Mouse (Mus musculus) gastrocnemius, adult 8-10 months (tissue): ENCODE data around the gene Allc. TPM values are rescaled to one million over a fixed set of nuclear protein-coding genes. Genes with fewer than 3 reads are reported as not detected.

ENCODE experiments used
- DNase-seq, 2 experiments: peaks; one replicate each; pipeline ENCODE4 v3.0.0; 2022; ENCODE audit warnings: low spot score in 2 of 2
- total RNA-seq, 4 experiments: library from RNA; stranded (reverse); gene quantifications; 2 replicates each; pipeline ENCODE4 v1.2.4; 2022

Allc gene
- total RNA-seq, 4 experiments from 2014 or later = not detected

DNA sequence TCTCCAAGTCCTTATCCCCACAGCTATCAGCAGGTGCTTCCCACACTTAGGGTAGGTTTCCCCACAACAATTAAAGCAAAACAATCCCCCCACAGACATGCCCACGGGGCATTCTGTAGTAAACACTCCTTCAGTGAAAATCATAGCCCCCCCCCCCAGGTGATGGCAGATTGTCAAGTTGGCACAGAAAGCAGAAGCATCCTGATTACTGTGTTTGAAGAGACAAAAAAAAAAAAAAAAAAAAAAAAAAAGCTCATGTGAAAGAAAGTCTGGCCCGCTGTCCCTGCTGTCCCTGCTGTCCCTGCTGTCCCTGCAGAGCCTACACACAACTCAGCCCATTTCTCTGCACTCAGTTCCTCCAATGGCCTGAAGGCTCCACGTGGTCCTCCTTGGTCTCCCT lies 1.7 kb upstream of the Allc start:
- no peak for DNase-seq

DNA sequence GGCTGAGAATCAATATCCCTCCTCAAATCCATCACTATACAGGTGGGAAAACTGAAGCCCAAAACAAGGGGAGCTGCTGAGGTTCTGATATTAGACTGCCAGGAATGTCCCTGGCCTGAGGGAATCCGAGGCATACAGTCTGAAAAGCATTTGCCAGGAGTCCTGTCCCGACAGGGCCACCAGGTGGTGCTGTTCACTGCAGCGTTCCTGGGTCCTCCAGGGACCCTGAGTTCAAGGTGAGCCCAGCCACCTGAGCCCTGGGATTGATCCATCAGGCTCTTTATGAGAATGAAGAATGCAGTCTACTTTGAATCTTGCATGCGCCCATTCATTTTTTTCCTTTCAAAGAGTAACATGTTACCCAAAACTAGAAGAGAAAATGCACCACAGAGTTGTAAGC lies 3.2 kb downstream of the Allc start:
- no peak for DNase-seq

DNA sequence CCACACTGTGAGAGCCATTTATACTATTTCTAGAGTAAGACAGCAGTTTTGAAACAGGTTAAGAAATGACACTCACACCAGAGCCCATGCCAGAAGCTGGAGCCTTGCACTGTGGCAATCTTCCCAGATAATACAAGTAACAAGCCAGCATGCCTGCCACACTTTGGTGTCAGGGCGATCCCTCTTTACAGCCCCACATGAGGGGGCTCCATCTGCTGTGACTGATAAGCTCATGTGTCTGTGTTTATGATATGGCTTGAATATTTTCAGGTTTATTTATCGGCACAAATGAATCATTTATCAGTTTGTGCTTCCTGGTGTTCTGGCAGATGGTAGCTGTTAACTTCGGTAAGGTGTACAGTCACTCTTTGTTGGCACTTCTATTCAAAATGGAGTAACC lies 4.2 kb downstream of the Allc start:
- no peak for DNase-seq

DNA sequence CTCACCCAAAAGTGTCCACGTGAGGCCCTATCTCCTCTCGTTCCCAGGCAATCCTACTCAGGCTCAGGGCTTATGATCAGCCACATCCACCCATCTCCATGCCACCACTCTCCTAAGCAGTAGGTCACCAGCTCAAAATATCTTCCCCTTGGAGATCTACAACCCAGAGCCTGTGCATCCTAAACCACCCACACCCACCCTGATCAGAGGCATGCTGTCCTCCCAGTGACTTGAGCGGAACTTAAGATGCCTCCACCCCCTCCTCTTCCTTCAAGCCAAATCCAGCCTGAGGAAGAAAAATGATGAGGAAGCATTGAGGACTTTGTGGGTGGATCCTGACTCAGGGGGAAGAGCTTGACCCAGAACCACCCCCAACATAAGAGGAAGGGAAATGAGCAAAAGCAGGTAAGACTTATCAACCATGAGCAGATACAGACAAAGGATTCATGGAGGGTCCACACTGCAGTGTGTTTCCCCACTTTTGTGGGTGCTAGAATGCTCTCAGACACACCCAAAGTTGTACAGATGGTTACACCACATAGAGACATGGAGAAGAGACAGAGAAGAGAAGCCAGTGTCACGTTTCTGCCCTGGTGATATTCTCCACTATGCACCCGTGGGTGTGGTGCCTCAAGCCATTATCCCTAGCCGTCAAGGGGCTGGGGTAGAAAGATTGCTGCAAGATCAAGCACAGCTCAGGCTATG lies 6.8 kb downstream of the Allc start:
- DNase-seq = no peak

DNA sequence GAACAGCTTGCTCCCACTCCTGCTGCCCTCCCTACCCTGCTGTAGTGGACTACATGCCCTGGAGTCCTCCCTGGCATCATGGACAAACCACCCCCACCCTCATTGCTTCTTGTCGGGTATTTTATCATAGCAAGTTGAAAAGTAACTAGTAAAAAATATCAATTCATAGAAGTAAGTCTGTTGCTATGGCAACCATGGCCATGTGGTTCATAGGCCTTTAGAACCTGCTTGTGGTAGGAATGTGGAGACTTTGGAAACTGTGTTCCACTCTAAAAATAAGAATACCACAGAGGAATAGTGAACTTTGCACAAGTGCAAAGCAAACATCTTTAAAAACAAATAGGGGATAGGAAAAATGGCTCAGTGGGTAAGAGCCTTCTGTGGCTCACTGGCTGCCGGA lies 10.1 kb downstream of the Allc start:
- no peak for DNase-seq

- no peak for DNase-seq
Observed at GRCm38 (mm10) chr12:28552299-28552698, 30.0 kb downstream of the Allc start, which contains the start of gene Dcdc2c. Gene Dcdc2c (minus strand): TSS chr12:28552399.

GRCm38 (mm10) chr12:28551775-28552174 lies 30.5 kb downstream of the Allc start:
- DNase-seq = no peak

- no peak for DNase-seq
Observed at GRCm38 (mm10) chr12:28548887-28549286, 33.4 kb downstream of the Allc start.

DNA sequence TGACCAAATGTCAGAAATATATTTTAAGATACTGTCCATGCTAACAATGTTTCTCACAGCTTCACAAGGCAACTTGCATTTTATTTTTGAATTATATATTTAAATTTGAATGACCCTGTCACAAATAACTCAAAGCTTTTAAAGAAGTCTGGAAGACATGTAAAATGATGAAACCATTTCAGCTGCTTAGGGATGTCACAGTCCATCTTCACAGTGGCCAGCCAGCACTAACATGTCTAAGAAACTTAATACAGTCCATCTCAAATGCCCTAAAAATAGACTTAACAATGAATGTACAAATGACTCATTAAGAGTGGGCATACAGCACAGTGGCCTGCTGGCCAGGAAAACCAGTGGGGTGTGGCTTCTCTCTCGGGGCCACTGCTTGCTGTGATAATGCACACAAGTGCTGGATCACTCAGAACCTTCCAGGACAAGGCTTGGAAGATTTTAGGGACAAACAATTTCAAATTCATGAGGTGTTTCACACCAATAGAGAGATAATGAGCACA lies 68.0 kb downstream of the Allc start:
- no peak for DNase-seq

DNA sequence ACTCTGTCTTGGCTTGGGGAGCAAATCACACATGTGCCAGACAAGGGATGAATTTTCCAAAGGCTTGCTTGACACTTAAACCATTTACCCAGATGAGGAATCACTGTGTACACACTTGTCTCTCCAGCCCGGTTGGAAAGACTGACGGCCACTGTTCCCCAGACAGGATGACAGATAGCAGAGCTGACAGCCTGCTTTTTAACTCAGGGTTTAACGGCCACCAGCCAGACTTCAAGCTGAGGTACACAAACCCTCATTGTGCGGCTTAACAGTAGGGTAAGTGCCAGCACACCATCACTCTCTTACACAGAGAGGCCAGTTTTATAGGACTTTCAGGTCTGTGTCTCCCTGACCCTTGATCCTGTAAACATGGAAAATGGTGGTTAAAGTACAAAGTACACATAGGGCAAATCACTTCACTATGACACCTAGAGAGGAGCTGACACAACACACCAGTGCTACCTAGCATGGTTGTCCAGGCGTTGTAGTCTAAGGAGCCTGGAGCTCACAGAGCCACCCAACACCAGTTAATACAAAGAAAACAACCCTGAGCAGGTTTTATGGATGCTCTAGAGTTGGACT lies 72.5 kb downstream of the Allc start:
- no peak for DNase-seq

Other genes starting within 250 kb of the Allc start
- not detected for gene Dcdc2c, start 30.1 kb downstream of the Allc start, total RNA-seq
- under 1 TPM in 3 of 4 experiments, not detected in 1; 0.29 to 0.46 (median 0.34) TPM for gene Colec11, start 40.9 kb upstream of the Allc start, total RNA-seq
- gene Rps7, start 53.4 kb upstream of the Allc start, total RNA-seq = 100 to 1,000 TPM; 161 to 241 (median 222) TPM
- gene Rnaseh1, start 67.1 kb upstream of the Allc start, total RNA-seq = 1 to 10 TPM; 5.1 to 8.7 (median 7.2) TPM
- gene Adi1, start 92.7 kb upstream of the Allc start, total RNA-seq = 100 to 1,000 TPM in 2 of 4 experiments, 10 to 100 TPM in 2; 81.5 to 137 (median 98.1) TPM
- gene Trappc12, start 167.9 kb upstream of the Allc start, total RNA-seq = 10 to 100 TPM; 17.1 to 18.7 (median 18.0) TPM
- gene Eipr1, start 169.3 kb upstream of the Allc start, total RNA-seq = 1 to 10 TPM; 6.5 to 8.3 (median 7.5) TPM